ENCODE assay signal across 11 mouse cellular contexts in genomic region chr4:107921152-107921695, GRCm38 (mm10). TPM values are rescaled to one million over a fixed set of nuclear protein-coding genes. Genes with fewer than 3 reads are reported as not detected.
DNase-seq lines count a peak whose midpoint lies in the region; ATAC-seq and TF ChIP-seq lines count a peak whose summit lies in the region.
"Had no signal": no experiment of that assay in that cellular context is flagged by ENCODE, and none has a peak within 500 bp of the region (broad histone marks: within the 10 kb centered on the region; RNA-seq: fewer than 3 reads in every experiment).

No protein-coding gene starts in this region.

- TF ChIP-seq CTCF in hindbrain, postnatal 0 days (IDR thresholded peaks at IDR 0.05; ENCODE audit: low read depth) = no peak
- TF ChIP-seq CTCF in kidney, adult 2 months (conservative IDR thresholded peaks at IDR 0.05; ENCODE audit: insufficient read depth, insufficient read length, low read depth, low read length) = no peak
- no peak for TF ChIP-seq CTCF in lung, postnatal 0 days (IDR thresholded peaks at IDR 0.05)
- no peak for TF ChIP-seq CTCF in forebrain, postnatal 0 days (IDR thresholded peaks at IDR 0.05; ENCODE audit: low read depth)

- H3K4me1 ChIP-seq in hindbrain, postnatal 0 days (ENCODE audit: insufficient read depth, low read length) = peaks cover 5% of the 10 kb centered on the region; the same call in 1 of the 2 replicates
- H3K4me1 ChIP-seq in hindbrain, embryonic 14.5 days (replicated peaks; ENCODE audit: control insufficient read depth, insufficient read depth, low read length) = peaks cover 8% of the 10 kb centered on the region; the same call in 1 of the 2 replicates
- H3K4me1 ChIP-seq in kidney, adult 2 months (ENCODE audit: control insufficient read depth, insufficient read depth, low read length) = peaks cover 14% of the 10 kb centered on the region; the same call in 1 of the 2 replicates
- H3K4me1 ChIP-seq in lung, postnatal 0 days (ENCODE audit: insufficient read depth, low read depth, low read length) = peaks cover 8% of the 10 kb centered on the region; the same call in 1 of the 2 replicates
- no peaks in the 10 kb centered on the region for H3K4me1 ChIP-seq in forebrain, postnatal 0 days (ENCODE audit: insufficient read depth)

- H3K9ac ChIP-seq in hindbrain, postnatal 0 days (replicated peaks; ENCODE audit: low read length) = no peak overlapping the region
- H3K9ac ChIP-seq in hindbrain, embryonic 14.5 days = no peak overlapping the region
- no peak overlapping the region for H3K9ac ChIP-seq in lung, postnatal 0 days (replicated peaks; ENCODE audit: low read depth)
- no peak overlapping the region for H3K9ac ChIP-seq in forebrain, postnatal 0 days
- H3K9ac ChIP-seq: forebrain, embryonic 15.5 days; midbrain, embryonic 12.5 days had no signal

- no peak for TF ChIP-seq POLR2A in kidney, adult 2 months (IDR thresholded peaks at IDR 0.05; ENCODE audit: low read depth, low read length)

- 77% methylated on average over 8 of the region's 8 CpGs for WGBS in hindbrain, postnatal 0 days
- 79% methylated on average over 8 of the region's 8 CpGs for WGBS in hindbrain, embryonic 14.5 days
- WGBS in kidney, adult 2 months = 30% methylated on average over 8 of the region's 8 CpGs
- WGBS in lung, postnatal 0 days = 39% methylated on average over 8 of the region's 8 CpGs
- 76% methylated on average over 8 of the region's 8 CpGs for WGBS in forebrain, postnatal 0 days

- peak; percentile 13 for DNase-seq in hindbrain, postnatal 0 days (ENCODE audit: low spot score)
- DNase-seq in hindbrain, embryonic 14.5 days (ENCODE audit: low spot score) = no peak
- peak; percentile 82 for DNase-seq in adrenal gland, adult 2 months
- peak; percentile 78 for DNase-seq in kidney, adult 2 months
- peak; percentile 52 for DNase-seq in lung, postnatal 0 days (ENCODE audit: low spot score)
- DNase-seq in forebrain, postnatal 0 days = no peak
- no peak for DNase-seq in cerebellum, adult 11-12 months
- no peak for DNase-seq in cerebellum, postnatal 36 days
- DNase-seq: right cerebral cortex, postnatal 25 days had no signal

- H3K27ac ChIP-seq in hindbrain, postnatal 0 days = no peak overlapping the region
- H3K27ac ChIP-seq in hindbrain, embryonic 14.5 days = no peak overlapping the region
- peak overlapping the region; percentile 96 for H3K27ac ChIP-seq in kidney, adult 2 months (ENCODE audit: insufficient read depth, low read depth, low read length)
- H3K27ac ChIP-seq in lung, postnatal 0 days (ENCODE audit: low read length) = no peak overlapping the region
- no peak overlapping the region for H3K27ac ChIP-seq in forebrain, postnatal 0 days (ENCODE audit: low read depth, low read length)
- H3K27ac ChIP-seq: forebrain, embryonic 15.5 days; midbrain, embryonic 12.5 days had no signal

- H3K36me3 ChIP-seq in hindbrain, postnatal 0 days (ENCODE audit: insufficient read depth, low read length) = no peaks in the 10 kb centered on the region
- H3K36me3 ChIP-seq in hindbrain, embryonic 14.5 days (replicated peaks; ENCODE audit: control insufficient read depth, insufficient read depth) = no peaks in the 10 kb centered on the region
- no peaks in the 10 kb centered on the region for H3K36me3 ChIP-seq in kidney, adult 2 months (ENCODE audit: control insufficient read depth, insufficient read depth, low read length)
- no peaks in the 10 kb centered on the region for H3K36me3 ChIP-seq in lung, postnatal 0 days (ENCODE audit: insufficient read depth, low read length)
- no peaks in the 10 kb centered on the region for H3K36me3 ChIP-seq in forebrain, postnatal 0 days (ENCODE audit: insufficient read depth)
- H3K36me3 ChIP-seq: forebrain, embryonic 15.5 days; midbrain, embryonic 12.5 days had no signal

- H3K27me3 ChIP-seq in hindbrain, postnatal 0 days (ENCODE audit: insufficient read depth, low read length) = no peaks in the 10 kb centered on the region
- no peaks in the 10 kb centered on the region for H3K27me3 ChIP-seq in hindbrain, embryonic 14.5 days (ENCODE audit: control insufficient read depth, insufficient read depth, low read length)
- no peaks in the 10 kb centered on the region for H3K27me3 ChIP-seq in kidney, adult 2 months (replicated peaks; ENCODE audit: control insufficient read depth, insufficient read depth, low read length)
- H3K27me3 ChIP-seq in lung, postnatal 0 days (replicated peaks; ENCODE audit: insufficient read depth, low read length) = no peaks in the 10 kb centered on the region
- no peaks in the 10 kb centered on the region for H3K27me3 ChIP-seq in forebrain, postnatal 0 days (ENCODE audit: insufficient read depth, low read length)
- H3K27me3 ChIP-seq: midbrain, embryonic 12.5 days had no signal

- no peak overlapping the region for H3K4me3 ChIP-seq in hindbrain, postnatal 0 days (ENCODE audit: low read length)
- no peak overlapping the region for H3K4me3 ChIP-seq in hindbrain, embryonic 14.5 days (replicated peaks; ENCODE audit: low read length)
- H3K4me3 ChIP-seq in kidney, adult 2 months (ENCODE audit: insufficient read depth, low read depth, low read length) = no peak overlapping the region
- H3K4me3 ChIP-seq in lung, postnatal 0 days (ENCODE audit: low read depth, low read length) = no peak overlapping the region
- H3K4me3 ChIP-seq in forebrain, postnatal 0 days (ENCODE audit: low read depth, low read length) = no peak overlapping the region
- H3K4me3 ChIP-seq: forebrain, embryonic 15.5 days; midbrain, embryonic 12.5 days had no signal

- no peak for ATAC-seq in hindbrain, postnatal 0 days
- no peak for ATAC-seq in hindbrain, embryonic 14.5 days (ENCODE audit: low FRiP score)
- ATAC-seq in lung, postnatal 0 days = no peak
- no peak for ATAC-seq in forebrain, postnatal 0 days
- ATAC-seq: forebrain, embryonic 15.5 days had no signal

- no peaks in the 10 kb centered on the region for H3K9me3 ChIP-seq in hindbrain, postnatal 0 days (ENCODE audit: low read length)
- H3K9me3 ChIP-seq in hindbrain, embryonic 14.5 days (ENCODE audit: control insufficient read depth, low read length) = no peaks in the 10 kb centered on the region
- H3K9me3 ChIP-seq in lung, postnatal 0 days (ENCODE audit: low read length) = no peaks in the 10 kb centered on the region
- H3K9me3 ChIP-seq in forebrain, postnatal 0 days (ENCODE audit: low read length) = no peaks in the 10 kb centered on the region
- H3K9me3 ChIP-seq: forebrain, embryonic 15.5 days; midbrain, embryonic 12.5 days had no signal

- no peak overlapping the region for H3K4me2 ChIP-seq in hindbrain, postnatal 0 days (ENCODE audit: low read depth, low read length)
- H3K4me2 ChIP-seq in hindbrain, embryonic 14.5 days (replicated peaks) = no peak overlapping the region
- H3K4me2 ChIP-seq in lung, postnatal 0 days (replicated peaks; ENCODE audit: low read depth, low read length) = no peak overlapping the region
- H3K4me2 ChIP-seq in forebrain, postnatal 0 days (ENCODE audit: low read depth) = no peak overlapping the region
- H3K4me2 ChIP-seq: forebrain, embryonic 15.5 days had no signal

- TF ChIP-seq EP300 in lung, postnatal 0 days (IDR thresholded peaks at IDR 0.05) = no peak

RNA-seq across cellular contexts. Expression of gene Cpt2, which starts 2.2 kb away (rescaled TPM):
- 17.4 and 19.2 TPM in 2 replicates for total RNA-seq in hindbrain, postnatal 0 days (2014; rRNA removed)
- polyA plus RNA-seq in hindbrain, postnatal 0 days (2015; fragmentation: Nextera tagmentation; extraction: Ambion mirVana) = 13.8 TPM in 2 replicates
- 18.4 and 19.4 TPM in 2 replicates for polyA plus RNA-seq in hindbrain, embryonic 14.5 days (2014; fragmentation: Nextera tagmentation; extraction: Ambion mirVana)
- 100 to 1,000 TPM; 231 to 235 TPM for total RNA-seq in adrenal gland, adult 2 months (2021)
- 475 and 582 TPM in 2 replicates for polyA plus RNA-seq in adrenal gland, adult 2 months (2012; rRNA removed)
- polyA plus RNA-seq in kidney, adult 2 months (2012; rRNA removed) = 169 and 173 TPM in 2 replicates
- polyA plus RNA-seq in lung, postnatal 0 days (2015; fragmentation: Nextera tagmentation; extraction: Ambion mirVana) = 32.2 and 33.9 TPM in 2 replicates
- total RNA-seq in forebrain, postnatal 0 days (2014; rRNA removed) = 5.5 and 9.5 TPM in 2 replicates
- polyA plus RNA-seq in forebrain, postnatal 0 days (2015; fragmentation: Nextera tagmentation; extraction: Ambion mirVana) = 8.8 and 9.7 TPM in 2 replicates

RNA-seq across cellular contexts. Expression of gene 0610037L13Rik, which starts 31.6 kb away (rescaled TPM):
- total RNA-seq in hindbrain, postnatal 0 days (2014; rRNA removed) = 33.2 and 58.3 TPM in 2 replicates
- 110 and 111 TPM in 2 replicates for polyA plus RNA-seq in hindbrain, postnatal 0 days (2015; fragmentation: Nextera tagmentation; extraction: Ambion mirVana)
- polyA plus RNA-seq in hindbrain, embryonic 14.5 days (2014; fragmentation: Nextera tagmentation; extraction: Ambion mirVana) = 96.5 and 97.5 TPM in 2 replicates
- 10 to 100 TPM; 74.1 to 77.3 TPM for total RNA-seq in adrenal gland, adult 2 months (2021)
- 12.9 and 16.2 TPM in 2 replicates for polyA plus RNA-seq in adrenal gland, adult 2 months (2012; rRNA removed)
- 36.4 and 45.9 TPM in 2 replicates for polyA plus RNA-seq in kidney, adult 2 months (2012; rRNA removed)
- 92.4 and 92.7 TPM in 2 replicates for polyA plus RNA-seq in lung, postnatal 0 days (2015; fragmentation: Nextera tagmentation; extraction: Ambion mirVana)
- total RNA-seq in forebrain, postnatal 0 days (2014; rRNA removed) = 63.7 and 75.6 TPM in 2 replicates
- 102 and 110 TPM in 2 replicates for polyA plus RNA-seq in forebrain, postnatal 0 days (2015; fragmentation: Nextera tagmentation; extraction: Ambion mirVana)

RNA-seq across cellular contexts. Expression of gene Magoh, which starts 41.7 kb away (rescaled TPM):
- total RNA-seq in hindbrain, postnatal 0 days (2014; rRNA removed) = 31.7 and 35.4 TPM in 2 replicates
- 124 and 129 TPM in 2 replicates for polyA plus RNA-seq in hindbrain, postnatal 0 days (2015; fragmentation: Nextera tagmentation; extraction: Ambion mirVana)
- polyA plus RNA-seq in hindbrain, embryonic 14.5 days (2014; fragmentation: Nextera tagmentation; extraction: Ambion mirVana) = 109 and 115 TPM in 2 replicates
- 10 to 100 TPM; 70.2 to 77.2 TPM for total RNA-seq in adrenal gland, adult 2 months (2021)
- polyA plus RNA-seq in adrenal gland, adult 2 months (2012; rRNA removed) = 15.2 and 17.8 TPM in 2 replicates
- polyA plus RNA-seq in kidney, adult 2 months (2012; rRNA removed) = 43.9 and 68.8 TPM in 2 replicates
- 111 TPM in 2 replicates for polyA plus RNA-seq in lung, postnatal 0 days (2015; fragmentation: Nextera tagmentation; extraction: Ambion mirVana)
- total RNA-seq in forebrain, postnatal 0 days (2014; rRNA removed) = 49.8 and 64.5 TPM in 2 replicates
- 138 and 180 TPM in 2 replicates for polyA plus RNA-seq in forebrain, postnatal 0 days (2015; fragmentation: Nextera tagmentation; extraction: Ambion mirVana)

RNA-seq across cellular contexts. Expression of gene Slc1a7, which starts 46.9 kb away (rescaled TPM):
- 0.25 TPM in 1 of 2 replicates, not detected in the other for total RNA-seq in hindbrain, postnatal 0 days (2014; rRNA removed)
- polyA plus RNA-seq in hindbrain, postnatal 0 days (2015; fragmentation: Nextera tagmentation; extraction: Ambion mirVana) = 0.05 and 0.09 TPM in 2 replicates
- polyA plus RNA-seq in hindbrain, embryonic 14.5 days (2014; fragmentation: Nextera tagmentation; extraction: Ambion mirVana) = 0.08 TPM in 1 of 2 replicates, not detected in the other
- under 1 TPM; 0.20 to 0.48 TPM for total RNA-seq in adrenal gland, adult 2 months (2021)
- polyA plus RNA-seq in adrenal gland, adult 2 months (2012; rRNA removed) = 0.20 and 0.22 TPM in 2 replicates
- 0.03 and 0.16 TPM in 2 replicates for polyA plus RNA-seq in kidney, adult 2 months (2012; rRNA removed)
- 0.17 and 0.48 TPM in 2 replicates for polyA plus RNA-seq in lung, postnatal 0 days (2015; fragmentation: Nextera tagmentation; extraction: Ambion mirVana)
- 0.15 TPM in 1 of 2 replicates, not detected in the other for total RNA-seq in forebrain, postnatal 0 days (2014; rRNA removed)
- polyA plus RNA-seq in forebrain, postnatal 0 days (2015; fragmentation: Nextera tagmentation; extraction: Ambion mirVana) = 0.10 TPM in 1 of 2 replicates, not detected in the other
- polyA plus RNA-seq: midbrain, embryonic 12.5 days had no signal

Comparison
In these comparisons a context has a peak if more than half of its experiments do, and no peak if none do; other contexts are left out.
1. DNase-seq: peak in hindbrain, postnatal 0 days (single experiment), adrenal gland, adult 2 months (single experiment), kidney, adult 2 months (single experiment) and lung, postnatal 0 days (single experiment); none in hindbrain, embryonic 14.5 days (single experiment), forebrain, postnatal 0 days (single experiment), cerebellum, adult 11-12 months (single experiment) and cerebellum, postnatal 36 days (0 of 2).